ENCODE assay signal across 30 mouse cellular contexts in the genomic region with DNA sequence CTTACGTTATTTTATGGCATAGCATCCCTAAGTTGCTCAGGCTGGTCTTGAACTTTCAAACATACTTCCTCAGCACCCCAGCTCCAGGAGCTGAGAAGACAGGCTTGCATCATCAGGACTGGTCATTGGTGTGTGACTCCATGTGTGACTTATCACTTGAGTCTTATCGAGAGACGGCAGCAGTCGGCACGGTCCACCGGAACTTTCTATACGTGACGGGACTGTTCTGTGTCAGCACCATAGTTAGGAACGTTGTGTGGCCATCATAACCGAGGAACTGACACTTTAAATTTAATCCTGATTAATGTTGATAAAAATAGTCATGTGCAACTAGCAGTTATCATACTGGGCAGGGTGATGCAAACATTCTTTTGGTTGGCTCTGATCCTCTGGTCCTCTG. TPM values are rescaled to one million over a fixed set of nuclear protein-coding genes. Genes with fewer than 3 reads are reported as not detected.
"Had no signal": no experiment of that assay in that cellular context is flagged by ENCODE, and none has a peak within 500 bp of the region (broad histone marks: within the 10 kb centered on the region; RNA-seq: fewer than 3 reads in every experiment).

No protein-coding gene starts in this region.

- H3K36me3 ChIP-seq: embryonic facial prominence, embryonic 10.5 days; embryonic facial prominence, embryonic 12.5 days; embryonic facial prominence, embryonic 15.5 days had no signal

- H3K4me3 ChIP-seq: embryonic facial prominence, embryonic 10.5 days; embryonic facial prominence, embryonic 12.5 days; embryonic facial prominence, embryonic 13.5 days; embryonic facial prominence, embryonic 15.5 days; erythroblast, embryonic 14.5 days; forebrain, embryonic 10.5 days; forebrain, embryonic 13.5 days; forebrain, embryonic 15.5 days; gastrocnemius, adult 2 months; heart, adult 2 months had no signal

- DNase-seq: cerebellum, adult 2 months; cerebellum, adult 8-10 months; cerebellum, adult 9-10 months; cerebellum, adult 9-11 months; cerebellum, postnatal 10 days; cerebellum, postnatal 14 days; cerebellum, postnatal 36 days; embryo, embryonic 11 days; forebrain, postnatal 0 days; gastrocnemius, adult 2 months; gastrocnemius, postnatal 10 days; gastrocnemius, postnatal 25 days; gastrocnemius, postnatal 36 days; heart, adult 11 months; heart, adult 18-20 months; heart, adult 2 months had no signal

- H3K9me3 ChIP-seq: embryonic facial prominence, embryonic 10.5 days; embryonic facial prominence, embryonic 12.5 days; embryonic facial prominence, embryonic 13.5 days; embryonic facial prominence, embryonic 15.5 days; forebrain, embryonic 10.5 days; forebrain, embryonic 13.5 days; forebrain, embryonic 15.5 days had no signal

- H3K4me2 ChIP-seq: embryonic facial prominence, embryonic 12.5 days; embryonic facial prominence, embryonic 13.5 days; embryonic facial prominence, embryonic 15.5 days; forebrain, embryonic 13.5 days; forebrain, embryonic 15.5 days had no signal

- ATAC-seq: forebrain, embryonic 13.5 days; forebrain, embryonic 14.5 days; forebrain, embryonic 15.5 days; forebrain, embryonic 16.5 days; forebrain, postnatal 0 days had no signal

- H3K9ac ChIP-seq: embryonic facial prominence, embryonic 12.5 days; embryonic facial prominence, embryonic 13.5 days; embryonic facial prominence, embryonic 15.5 days; forebrain, embryonic 13.5 days; forebrain, embryonic 15.5 days; forebrain, postnatal 0 days had no signal

- H3K27ac ChIP-seq: embryonic facial prominence, embryonic 10.5 days; embryonic facial prominence, embryonic 12.5 days; embryonic facial prominence, embryonic 13.5 days; embryonic facial prominence, embryonic 15.5 days; forebrain, embryonic 10.5 days; forebrain, embryonic 13.5 days; forebrain, embryonic 15.5 days; gastrocnemius, adult 2 months; heart, adult 2 months had no signal

RNA-seq across cellular contexts. Expression of gene Shank1, which starts 31.1 kb away (rescaled TPM):
- total RNA-seq: common myeloid progenitor, adult 5-6 weeks; granulocyte monocyte progenitor cell, adult 5-6 weeks had no signal

RNA-seq across cellular contexts. Expression of gene Syt3, which starts 42.8 kb away (rescaled TPM):
- polyA plus RNA-seq: erythroblast, embryonic 14.5 days had no signal

RNA-seq across cellular contexts. Expression of gene 1700008O03Rik, which starts 44.5 kb away (rescaled TPM):
- total RNA-seq: gastrocnemius, adult 2 months; gastrocnemius, adult 8-10 months; gastrocnemius, postnatal 10 days; gastrocnemius, postnatal 25 days; gastrocnemius, postnatal 36 days; gastrocnemius, postnatal 4 days had no signal
